Mouse (Mus musculus) c-Kit-negative CD71-positive TER-119-positive erythroid progenitor cells, embryonic 14.5 days (primary cell): Measurements from ENCODE around the gene Kdm1b.

Source experiments
- DNase-seq: peaks from one replicate; pipeline ENCODE4 v3.0.0-alpha.2; 2013; ENCODE audit warnings: low read depth, low spot score

Gene Kdm1b

DNA sequence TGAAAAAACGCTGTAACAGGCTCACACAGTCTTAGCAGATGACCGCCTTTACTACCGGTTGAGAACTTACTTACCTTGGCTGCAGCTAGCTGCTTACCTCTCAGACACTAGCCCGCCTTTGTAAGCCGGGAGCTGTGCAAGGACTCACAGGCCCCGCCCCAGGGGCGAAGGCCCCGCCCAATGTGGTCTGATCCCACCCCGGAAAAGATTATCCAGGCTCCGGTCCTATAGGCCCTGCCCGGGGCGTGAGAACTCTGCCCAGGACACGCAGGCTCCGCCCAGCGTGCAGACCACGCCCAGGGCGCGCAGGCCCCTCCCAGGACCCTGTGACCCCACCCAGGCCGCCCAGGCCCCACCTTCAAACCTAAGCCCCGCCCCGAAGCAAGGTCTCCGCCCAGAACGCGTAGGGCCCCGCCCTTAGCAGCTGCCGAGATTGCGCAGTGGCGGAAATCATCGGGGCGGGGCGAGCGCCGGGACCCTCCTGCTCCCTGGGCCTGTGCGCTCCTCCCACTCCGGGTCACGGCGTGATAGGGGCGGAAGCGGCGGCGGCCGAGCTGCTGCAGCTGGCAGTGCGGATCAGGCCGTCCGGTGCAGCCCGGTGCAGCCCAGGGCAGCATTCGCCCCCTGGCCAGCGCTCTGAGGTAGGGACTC, at the start of gene Kdm1b:
Gene Kdm1b (plus strand): TSS at position 470 of the 651 bp plus-strand sequence.
- DNase-seq = peak; percentile 92

DNA sequence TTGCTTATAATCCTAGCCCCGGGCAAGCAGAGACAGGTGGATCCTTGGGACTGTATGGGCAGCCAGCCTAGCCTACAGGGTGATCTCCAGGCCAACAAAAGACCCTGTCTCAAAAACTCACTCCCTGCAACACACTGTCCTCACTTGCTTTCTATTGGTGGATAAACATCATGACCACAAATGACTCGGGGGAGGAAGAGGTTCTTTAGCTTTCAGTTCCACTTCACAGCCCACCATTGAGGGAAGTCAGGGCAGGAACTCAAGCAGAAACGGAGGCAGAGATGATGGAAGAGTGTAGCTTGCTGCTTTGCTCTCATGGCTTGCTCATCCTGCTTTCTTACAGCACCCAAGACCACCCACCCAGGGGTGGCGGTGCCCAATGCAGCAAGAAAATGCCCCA, 45.9 kb upstream of the Kdm1b start:
- DNase-seq = no peak

DNA sequence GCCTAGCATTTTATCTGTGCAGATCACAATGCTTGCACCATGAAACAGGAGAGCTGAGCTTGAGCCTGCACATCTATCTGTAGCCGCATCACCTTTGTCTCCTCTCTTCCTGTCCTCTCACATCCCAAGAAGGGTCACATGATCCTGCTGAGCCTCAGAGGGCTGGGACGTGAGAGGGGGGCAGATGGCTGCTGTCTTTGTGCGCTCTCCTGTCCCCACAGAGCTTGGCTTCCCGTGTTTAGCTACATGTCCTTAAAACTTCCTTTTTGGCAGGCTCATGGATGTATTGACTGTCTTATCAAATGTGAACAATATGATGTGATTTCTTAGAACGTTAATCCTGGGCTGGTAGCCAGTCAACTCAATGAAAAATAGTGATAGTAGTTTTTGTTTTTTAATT, 43.8 kb upstream of the Kdm1b start:
- no peak for DNase-seq

DNA sequence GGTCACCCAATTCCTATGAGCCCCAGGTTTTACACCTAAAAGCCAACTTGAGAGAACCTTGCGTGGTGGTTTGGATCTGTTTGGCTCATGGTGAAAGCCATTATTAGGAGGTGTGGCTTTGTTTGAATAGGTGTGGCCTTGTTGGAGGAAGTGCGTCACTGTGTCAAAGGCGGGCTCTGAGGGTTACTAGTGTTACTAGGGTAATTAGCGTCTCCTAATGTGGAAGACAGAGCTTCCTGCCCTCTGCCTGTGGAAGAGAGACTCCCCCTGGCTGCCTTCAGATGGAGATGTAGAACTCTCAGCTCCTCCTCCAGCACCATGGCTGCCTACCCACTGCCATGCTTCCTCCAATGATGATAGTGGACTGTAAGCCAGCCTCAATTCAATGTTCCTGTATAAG, 41.7 kb upstream of the Kdm1b start:
- DNase-seq = no peak

DNA sequence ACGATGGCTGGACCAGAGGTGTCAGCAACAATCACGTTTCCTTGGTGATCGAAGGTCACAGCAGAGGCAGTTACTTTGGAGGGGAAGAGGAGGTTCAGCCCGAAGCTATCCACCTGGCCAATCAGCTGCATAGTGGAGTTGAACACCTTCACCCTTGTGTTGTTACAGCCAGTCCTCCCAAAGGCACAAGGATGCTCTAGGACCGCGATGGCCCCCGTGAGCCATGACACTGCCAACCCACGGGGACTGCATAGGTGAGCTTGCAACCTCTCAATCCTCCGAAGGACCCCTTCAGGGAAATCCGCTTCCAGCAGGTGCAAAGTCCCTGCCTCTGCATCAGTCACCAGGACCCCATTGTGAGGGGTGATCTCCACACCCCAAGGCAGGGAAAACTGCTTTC, 29.6 kb upstream of the Kdm1b start:
- no peak for DNase-seq

DNA sequence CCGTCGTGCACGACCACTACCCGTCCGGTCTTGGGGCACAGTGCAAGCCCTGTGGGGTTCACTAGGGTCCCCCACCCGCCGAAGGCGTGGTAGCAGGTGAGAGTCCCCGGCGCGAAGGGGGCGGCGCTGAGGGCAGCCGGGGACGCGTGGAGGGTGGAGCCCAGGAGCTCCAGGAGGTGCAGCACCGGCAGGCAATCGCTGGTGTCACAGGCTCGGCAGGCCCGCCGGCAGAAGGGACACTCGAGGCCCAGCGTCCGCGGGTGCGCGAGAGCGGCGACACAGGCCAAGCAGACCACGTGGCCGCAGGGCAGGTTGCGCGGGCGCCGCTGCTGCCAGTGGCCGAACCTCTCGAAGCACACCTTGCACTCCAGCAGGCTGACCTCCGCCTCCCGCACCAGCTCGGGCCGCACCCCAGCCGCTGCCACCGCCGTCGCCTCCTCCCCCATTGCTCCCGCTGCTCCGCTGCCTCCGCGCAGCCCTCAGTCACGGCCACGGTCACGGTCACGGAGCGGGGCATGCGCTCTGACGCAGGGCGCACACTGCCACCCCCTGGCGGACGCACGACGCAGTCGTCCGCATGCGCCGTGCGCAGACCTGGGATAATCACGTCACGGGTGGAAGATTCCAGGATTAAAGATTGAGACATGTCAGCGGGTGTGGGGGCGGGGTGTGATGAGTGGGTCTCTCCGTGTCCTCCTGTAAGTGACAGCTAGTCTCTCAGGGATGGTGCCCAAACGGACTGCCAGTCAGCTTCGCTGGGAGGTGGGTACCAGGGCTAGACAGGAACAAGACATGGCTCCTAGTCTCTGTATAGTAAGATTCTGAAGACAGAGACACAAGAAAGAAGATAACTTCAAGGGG, 28.7 kb upstream of the Kdm1b start, which contains the start of gene Nhlrc1:
Gene Nhlrc1 (minus strand): TSS at position 517 of the 861 bp plus-strand sequence.
- DNase-seq = no peak

DNA sequence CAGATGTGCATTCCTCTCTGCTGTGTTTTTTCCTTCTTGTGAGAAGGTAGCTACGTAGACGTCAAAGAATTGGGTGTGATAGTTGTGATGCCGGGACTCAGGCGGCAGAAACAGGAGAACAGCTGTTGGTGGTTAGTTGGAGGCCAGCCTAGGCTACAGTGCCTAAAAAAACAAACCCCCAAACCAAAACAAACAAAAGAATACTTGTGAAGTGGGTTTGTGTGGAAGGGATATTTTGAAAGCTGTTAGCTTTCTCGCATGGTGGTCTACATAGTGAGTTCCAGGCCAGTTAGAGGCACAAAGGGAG, 28.2 kb upstream of the Kdm1b start:
- no peak for DNase-seq

DNA sequence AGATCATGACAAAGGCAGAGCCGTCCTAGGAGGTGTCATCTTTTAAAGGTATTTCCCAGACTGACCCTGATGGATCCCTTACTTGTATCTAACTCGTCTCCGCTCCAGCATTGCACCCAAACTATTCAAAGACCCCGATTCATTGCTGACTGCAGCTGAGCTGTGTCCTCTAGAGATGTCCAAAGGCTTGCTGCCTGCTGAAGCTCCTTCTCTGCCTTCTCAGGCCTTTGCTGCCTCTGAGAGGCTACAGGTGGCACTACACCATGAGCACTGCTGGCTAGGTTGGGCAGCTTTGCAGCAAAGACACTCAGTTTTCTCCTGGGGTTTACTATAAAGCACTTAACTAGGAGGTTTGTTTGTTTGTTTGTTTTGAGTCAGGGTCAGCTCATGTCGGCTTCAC, 26.0 kb upstream of the Kdm1b start:
- DNase-seq = no peak

DNA sequence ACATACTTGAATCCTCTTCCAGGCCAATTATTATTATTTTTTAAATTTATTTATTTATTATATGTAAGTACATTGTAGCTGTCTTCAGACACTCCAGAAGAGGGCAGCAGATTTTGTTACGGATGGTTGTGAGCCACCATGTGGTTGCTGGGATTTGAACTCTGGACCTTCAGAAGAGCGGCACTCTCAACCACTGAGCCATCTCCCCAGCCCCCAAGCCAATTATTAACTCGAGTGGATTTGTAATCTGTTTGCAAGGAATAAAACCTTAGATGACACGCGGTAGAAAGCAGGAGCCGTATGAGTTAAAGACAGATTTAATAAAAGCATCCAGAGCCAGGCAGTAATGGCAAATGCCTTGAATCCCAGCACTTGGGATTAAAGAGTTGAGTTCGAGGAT, 23.5 kb upstream of the Kdm1b start:
- no peak for DNase-seq

DNA sequence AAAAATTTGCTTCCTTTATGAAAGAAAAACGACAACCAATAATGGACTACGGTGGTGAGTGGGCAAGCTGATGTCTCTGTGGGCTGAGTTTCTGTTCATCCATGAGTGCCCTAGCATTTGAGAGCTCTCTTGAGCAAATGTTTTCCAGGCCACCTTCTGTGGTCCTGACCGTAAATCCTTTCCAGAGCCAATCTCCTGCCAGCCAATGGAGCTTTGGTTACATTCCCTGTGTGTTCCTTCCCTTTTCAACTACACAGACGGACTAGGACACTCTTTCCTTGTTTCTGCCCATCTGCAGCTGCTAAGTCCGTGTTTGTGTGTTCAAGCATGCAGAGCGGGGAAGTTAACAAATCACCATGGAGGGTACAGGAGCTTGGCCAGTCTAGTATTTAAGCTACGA, 22.5 kb upstream of the Kdm1b start:
- no peak for DNase-seq

DNA sequence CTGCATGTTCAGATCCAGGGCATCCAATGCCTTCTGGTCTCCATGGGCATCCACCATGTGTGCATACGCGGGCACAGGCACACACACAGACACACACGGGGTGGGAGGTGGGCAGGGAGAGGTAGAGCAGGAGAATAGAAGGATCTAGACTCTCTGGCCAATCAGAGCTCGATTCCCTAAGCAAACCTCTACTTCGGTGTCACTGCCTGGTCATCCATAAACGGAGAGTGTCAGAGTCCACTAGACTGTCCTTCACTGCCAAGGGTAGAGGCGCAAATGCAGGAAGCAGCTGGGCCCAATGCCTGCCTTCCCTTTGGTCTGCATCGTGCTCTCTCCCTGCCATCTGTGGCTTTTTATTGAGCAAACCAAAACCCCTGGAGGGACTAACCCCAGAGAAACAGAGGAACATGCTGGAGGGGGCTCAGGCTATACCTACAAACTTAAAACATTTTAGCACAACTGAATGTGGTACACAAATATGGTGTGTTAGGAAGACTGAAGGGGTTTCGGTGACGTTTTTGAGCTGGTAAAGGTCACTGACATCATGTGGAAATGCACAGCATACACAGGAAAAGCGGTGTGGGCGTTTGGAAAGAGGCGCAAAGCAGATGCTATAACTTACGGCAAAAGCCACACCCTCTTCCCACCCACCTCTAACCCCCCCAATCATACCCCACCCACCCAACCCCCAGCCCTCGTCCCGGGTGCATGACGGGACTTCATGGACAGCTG, 12.8 kb upstream of the Kdm1b start:
- no peak for DNase-seq

DNA sequence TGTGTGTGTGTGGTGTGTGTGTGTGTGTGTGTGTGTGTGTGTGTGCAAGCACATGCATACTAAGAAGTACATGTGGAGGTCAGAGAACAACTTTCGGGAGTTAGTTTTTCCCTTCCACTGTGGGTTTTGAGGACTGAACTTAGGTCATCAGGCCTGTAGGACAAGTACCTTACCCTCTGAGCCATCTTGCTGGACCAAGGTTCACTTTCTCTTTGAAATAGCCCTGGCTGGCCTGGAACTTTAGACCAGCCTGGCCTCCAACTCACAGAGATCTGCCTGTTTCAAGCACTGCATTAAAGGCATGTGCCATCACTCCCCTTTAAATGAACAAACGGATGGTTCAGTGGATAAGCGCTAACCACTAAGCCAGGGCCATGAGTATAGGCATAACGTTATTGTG, 9.7 kb upstream of the Kdm1b start:
- no peak for DNase-seq

DNA sequence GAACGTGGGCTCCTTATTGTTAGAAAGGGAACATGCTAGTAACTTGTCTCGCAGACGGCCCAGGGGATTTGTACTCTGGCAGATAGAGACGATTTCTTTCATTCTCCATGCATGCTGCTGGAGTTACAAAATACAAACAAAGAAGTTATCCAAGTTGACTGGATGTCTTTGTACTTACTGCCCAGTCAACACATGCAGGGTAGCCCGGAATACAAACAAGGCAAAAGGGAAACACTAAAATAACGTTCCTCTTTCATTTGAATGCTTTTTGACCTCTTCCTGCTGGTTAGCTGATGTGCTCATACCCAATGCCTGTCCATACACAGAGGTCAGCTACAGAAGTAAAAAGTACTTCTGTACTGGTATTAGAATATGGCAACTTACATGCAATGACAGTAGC, 5.4 kb upstream of the Kdm1b start:
- DNase-seq = no peak

DNA sequence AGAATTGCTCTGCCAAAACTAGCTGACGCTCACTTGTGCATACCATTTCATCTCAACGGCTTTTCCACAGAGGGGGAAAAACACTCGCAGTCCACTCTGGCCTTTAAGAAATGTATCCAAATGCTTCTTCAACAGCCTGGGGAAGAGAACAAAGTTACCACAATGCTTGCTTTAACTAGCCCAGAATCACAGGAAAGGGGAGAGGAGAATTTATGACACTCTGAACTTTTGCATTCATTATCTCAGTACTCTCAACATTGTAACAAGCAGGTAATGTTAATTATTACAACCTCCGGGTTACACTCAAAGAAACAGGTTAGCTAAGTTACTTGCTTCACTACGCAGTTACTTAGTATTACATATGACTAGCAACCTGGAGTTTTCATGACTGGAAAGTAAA, 3.2 kb upstream of the Kdm1b start:
- no peak for DNase-seq

DNA sequence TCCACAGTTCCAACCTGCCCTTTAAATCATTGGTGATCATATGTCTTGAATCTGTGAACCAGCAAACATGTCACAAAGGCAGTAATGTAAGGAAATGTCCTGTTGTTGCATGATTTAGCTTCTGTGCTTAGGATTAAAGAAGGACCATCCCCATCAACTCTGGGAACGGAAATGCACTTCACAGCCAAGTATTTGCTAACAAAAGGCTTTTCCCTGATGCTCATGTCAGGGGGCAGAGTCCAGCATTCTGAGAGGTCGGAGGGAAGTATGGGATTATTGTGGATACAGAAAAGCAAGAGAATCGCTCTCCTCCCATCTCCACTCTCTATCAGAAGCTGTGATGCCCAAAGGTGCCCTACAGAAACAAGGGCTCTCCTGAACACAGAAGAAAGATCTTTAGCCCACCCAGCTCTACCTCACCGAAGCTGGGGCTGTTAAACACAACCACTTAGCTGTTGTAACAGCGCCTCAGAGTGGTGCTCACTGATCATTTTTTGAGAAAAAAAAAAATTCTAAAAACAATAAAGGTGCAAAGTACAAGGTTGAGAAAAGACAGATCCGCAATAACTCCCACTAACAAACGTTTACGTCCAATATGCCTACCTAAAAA, 1.2 kb upstream of the Kdm1b start:
- no peak for DNase-seq

DNA sequence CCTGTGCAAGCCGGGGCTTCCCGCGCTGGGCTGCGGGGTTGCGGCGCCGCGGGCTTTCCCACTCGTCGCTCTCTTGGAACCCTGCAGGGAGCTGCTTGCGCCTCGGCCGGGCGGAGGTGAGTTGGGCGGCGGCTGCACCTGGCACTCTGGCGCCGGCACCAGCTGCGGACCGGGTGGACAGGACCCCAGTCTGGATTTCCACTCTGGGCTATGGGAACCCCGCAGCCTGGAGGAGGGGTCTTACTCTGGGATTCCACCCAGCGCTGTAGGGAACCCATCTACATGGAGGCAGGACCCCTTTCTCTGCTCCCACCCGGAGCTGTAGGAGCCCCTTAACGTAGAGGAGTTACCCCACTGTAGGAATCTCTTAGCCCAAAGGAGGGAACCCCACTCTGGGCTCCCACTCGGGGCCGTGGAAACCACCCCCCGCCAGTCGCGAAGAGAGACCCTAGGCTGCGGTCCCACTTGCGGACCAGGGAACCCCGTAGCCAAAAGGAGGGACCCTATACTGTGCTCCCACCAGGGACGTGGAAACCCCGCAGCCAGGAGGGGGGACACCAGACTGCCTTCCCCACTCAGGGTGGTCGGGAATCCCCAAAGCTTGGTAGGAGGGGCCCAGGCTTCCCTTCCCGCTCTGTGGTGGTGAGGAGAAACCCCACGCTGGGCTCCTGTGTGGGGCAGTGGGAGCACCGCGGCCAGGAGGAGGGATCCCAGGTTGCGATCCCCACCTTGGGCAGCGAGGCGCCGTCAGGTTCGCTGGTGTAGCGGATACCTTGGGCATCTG, 726 bp downstream of the Kdm1b start:
- no peak for DNase-seq

DNA sequence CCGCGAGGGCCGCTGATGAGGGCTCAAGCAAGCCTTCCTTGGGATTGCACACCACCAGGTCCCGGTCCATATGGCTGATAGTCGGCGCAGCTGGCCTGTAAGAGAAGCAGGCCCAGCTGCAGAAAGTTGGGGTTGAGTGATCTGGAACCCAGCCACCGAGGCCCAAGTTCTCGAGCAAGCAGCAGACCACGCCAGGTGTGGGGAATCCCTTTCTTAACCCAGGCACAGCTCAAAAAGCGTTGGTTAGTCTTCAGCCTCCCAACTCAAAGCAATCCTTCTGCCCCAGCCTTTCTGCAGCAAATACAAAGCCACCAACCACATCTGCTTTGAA, 1.3 kb downstream of the Kdm1b start, which contains the start of gene Tpmt:
Gene Tpmt (minus strand): TSS at position 121 of the 331 bp plus-strand sequence.
- DNase-seq = no peak

DNA sequence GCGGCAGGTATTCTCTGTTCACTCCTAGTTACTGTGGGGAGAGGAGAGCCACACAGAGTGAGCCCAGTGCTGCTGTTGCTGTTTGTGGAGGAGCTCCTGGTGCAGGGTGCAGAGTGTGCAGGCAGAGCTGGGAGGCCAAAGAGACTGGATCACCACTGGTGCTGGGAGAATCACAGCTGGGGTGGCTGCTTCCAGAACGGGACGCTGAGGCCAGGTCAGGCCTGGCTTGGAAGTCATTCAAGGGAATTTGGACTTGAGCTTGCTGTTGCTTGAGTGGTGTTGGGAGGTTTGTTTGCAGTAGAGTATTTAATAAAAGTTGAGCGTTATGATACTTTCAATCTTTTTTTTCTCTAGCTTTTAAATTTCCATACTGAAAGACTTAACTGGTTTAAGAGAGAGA, 4.7 kb downstream of the Kdm1b start:
- DNase-seq = no peak

DNA sequence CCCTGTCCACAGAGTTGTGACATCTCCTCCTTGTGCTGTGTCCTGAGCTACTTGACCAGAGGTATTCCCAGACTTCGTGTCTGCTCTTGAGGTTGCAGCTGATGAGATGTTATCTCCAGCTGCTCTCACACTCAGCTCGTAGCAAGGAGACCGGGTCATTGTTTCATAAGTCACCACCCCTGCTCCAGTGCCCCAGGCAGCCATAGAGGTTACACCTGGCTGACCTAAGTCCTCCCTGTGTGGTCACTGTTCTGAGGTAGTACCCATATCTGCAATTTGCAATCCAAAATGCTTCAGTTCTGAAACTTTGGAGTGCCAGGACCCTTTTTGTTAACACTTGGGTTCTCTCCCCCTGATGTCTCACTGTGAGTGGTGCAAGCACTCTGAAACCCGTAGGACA, 6.7 kb downstream of the Kdm1b start:
- no peak for DNase-seq

DNA sequence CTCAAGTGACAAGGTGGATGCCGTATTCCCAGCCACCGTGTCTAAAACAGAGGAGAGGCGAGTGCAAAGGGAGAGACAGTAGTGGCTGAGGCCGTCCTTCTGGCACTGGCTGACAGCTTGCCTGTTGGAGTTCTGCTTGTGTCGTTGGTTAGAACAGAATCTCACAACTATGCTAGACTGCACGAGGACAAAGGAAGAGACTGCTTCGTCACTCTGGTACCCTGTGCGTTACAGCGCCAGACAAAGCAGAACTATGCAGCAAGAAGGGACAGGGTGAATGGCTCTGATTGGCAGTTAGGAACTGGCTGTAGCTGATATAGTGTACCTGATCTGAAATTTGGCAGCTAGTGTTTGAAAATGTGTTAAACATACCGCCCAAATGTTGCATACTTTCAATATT, 10.7 kb downstream of the Kdm1b start:
- no peak for DNase-seq

DNA sequence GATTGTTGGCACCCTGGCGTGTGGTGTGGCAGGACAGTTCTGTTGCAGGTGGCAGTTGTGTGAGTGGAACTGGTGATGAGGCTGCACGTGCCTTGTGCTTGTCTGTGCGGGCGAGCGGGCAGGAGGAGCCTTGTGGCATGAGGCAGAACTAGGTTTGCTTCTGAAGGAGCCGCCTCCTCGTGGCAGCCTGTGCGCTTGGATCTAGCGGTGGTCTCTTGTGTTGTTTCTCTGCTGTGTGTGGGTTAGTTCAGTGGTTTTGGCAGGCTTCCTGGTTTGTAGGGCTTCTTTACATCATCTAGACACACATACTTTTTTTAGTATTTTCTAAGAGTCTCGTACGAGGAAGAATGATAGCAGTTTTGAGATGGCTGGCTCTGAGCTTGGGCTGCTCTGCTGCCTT, 12.8 kb downstream of the Kdm1b start:
- DNase-seq = no peak

DNA sequence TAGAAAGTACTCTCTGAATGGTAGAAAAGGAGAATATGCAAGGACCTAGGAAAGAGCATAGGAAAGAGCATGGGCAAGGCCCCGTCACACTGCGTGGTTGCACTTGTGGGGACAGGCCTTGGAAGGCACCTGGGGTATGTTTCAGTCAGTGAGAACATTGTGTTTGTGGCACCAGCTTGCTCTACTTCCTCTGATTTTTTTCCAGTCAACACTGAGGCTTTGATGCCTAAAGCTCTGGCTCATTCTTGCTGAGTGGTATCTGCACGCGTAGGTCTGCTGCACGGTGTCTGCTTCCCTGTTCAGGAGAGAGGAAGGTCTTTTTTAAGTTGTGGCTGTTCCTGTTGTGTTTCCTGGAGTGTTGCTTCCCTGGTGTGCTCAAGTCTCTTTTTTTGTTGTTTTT, 13.5 kb downstream of the Kdm1b start:
- DNase-seq = no peak
